Mouse (Mus musculus) adrenal gland, postnatal 4 days (tissue): ENCODE data around the gene Adra1b. TPM values are rescaled to one million over a fixed set of nuclear protein-coding genes. Genes with fewer than 3 reads are reported as not detected.

Source experiments
- DNase-seq, 2 experiments: peaks; one replicate each; pipeline ENCODE4 v3.0.0; 2021 to 2022; ENCODE audit warnings: low spot score in 2 of 2, mixed read lengths in 2 of 2
- total RNA-seq, 2 experiments: library from RNA; stranded (reverse); gene quantifications; 2 replicates each; pipeline ENCODE4 v1.2.3; 2021

Adra1b gene
- total RNA-seq, 2 experiments from 2014 or later = 1.7 to 5.3 TPM

DNA sequence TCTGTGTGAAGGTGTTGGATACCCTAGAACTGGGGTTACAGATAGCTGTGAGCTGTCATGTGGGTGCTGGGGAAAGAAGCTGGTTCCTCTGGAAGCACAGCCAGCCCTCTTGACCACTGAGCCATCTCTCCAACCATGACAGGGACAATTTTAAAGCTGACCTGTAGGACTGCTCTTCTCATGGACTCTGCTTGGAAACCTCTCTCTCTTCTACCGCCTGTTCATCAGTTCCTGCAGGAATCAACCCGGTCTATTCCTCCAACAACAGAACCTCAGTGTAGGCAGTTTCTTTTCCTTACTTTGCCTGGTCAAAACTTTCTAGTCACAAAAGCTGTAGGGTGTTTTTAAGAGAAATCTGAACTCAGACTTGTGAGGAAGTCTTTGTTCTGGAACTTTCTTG lies 1.3 kb downstream of the Adra1b start:
- no peak for DNase-seq

DNA sequence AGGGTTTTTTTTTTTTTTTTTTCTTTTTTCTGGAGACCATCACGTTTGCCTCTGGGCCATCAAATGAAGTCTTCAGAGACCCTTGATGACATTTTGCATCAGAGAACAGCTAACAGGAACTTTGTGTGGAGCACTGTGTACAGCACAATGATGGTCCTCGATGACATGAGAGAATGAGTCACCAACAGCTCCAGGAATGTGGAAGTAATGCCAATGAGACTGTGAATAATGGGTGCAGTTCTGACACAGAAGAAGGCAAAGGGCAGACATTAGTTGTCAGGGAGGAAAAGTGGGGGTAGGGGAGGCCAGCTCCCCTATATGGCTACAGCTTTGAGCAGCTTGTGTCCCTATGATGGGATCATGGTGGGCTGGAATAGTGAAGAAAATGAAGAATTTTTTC lies 5.7 kb downstream of the Adra1b start:
- DNase-seq = no peak

GRCm38 (mm10) chr11:43892546-43892945 lies 8.5 kb downstream of the Adra1b start:
- DNase-seq = no peak

DNA sequence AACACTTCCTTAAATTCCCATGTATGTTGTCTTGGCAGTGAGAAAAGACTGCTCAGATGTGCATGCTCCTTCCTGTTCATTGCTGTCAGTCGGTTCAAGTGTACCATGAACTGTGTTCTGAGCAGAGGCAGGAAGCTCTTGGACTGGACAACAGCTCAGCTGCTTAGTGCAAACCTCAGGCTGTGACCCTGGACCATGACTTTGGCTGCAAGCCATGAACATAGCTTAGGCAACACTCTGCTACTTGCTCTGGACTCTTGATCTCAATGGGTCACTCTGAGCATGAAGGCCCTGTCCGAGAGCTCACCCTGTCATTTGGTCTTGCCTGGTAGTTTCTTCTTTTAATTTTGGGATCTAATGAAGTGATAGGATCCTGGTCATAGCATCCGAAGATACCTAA lies 9.6 kb downstream of the Adra1b start:
- no peak for DNase-seq

- DNase-seq = no peak
Measured at GRCm38 (mm10) chr11:43889208-43889915, 11.6 kb downstream of the Adra1b start.

- DNase-seq = no peak
Measured at GRCm38 (mm10) chr11:43888736-43889135, 12.3 kb downstream of the Adra1b start.

- no peak for DNase-seq
Measured at GRCm38 (mm10) chr11:43887597-43887996, 13.4 kb downstream of the Adra1b start.

- no peak for DNase-seq
Measured at GRCm38 (mm10) chr11:43884521-43884920, 16.5 kb downstream of the Adra1b start.

GRCm38 (mm10) chr11:43883641-43884181 lies 17.3 kb downstream of the Adra1b start:
- DNase-seq = no peak

GRCm38 (mm10) chr11:43877211-43877610 lies 23.8 kb downstream of the Adra1b start:
- DNase-seq = no peak

- DNase-seq = no peak
Measured at GRCm38 (mm10) chr11:43867721-43868281, 33.2 kb downstream of the Adra1b start.

DNA sequence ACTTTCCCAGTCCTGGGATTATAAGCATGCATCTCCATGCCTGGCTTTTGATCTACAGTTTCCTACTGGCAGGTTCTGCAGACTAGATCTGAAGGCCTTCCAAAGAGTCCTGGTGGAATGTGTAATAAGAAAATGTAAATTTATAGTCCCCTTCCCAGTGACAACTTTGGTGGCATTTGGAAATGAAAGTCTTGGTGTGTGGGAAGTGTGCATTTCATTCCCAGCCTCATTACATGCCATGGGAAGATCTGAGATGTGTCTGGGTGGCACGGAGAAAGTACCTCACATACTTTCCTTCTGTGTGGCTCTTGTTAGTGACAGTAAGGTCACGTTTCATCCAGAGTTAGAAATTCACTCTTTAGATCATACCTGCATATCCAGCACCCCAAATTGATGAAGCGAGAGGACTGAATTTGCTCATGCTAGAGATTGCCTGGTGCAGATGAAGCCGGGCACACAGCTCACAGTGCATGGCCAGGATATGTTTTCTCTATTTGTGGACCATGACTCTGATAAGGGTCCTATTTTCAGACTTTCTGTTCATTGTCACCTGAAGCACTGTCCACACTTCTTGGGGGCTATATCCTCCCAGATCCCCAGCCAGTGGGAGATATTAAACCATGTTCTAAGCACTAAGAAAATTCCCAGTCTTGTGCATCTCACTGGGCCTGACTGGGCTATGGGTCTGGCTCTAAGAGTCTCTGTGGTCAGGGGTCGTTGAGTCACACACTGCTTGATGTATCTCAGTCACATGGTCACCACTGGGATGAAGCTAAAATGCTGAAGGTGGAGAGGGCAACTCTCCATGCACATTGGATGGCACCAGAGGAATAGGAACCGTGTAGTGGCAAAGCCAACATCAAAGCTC lies 35.5 kb downstream of the Adra1b start:
- no peak for DNase-seq

GRCm38 (mm10) chr11:43853046-43853445 lies 48.0 kb downstream of the Adra1b start:
- DNase-seq = no peak

- no peak for DNase-seq
Measured at GRCm38 (mm10) chr11:43848056-43848455, 53.0 kb downstream of the Adra1b start.

DNA sequence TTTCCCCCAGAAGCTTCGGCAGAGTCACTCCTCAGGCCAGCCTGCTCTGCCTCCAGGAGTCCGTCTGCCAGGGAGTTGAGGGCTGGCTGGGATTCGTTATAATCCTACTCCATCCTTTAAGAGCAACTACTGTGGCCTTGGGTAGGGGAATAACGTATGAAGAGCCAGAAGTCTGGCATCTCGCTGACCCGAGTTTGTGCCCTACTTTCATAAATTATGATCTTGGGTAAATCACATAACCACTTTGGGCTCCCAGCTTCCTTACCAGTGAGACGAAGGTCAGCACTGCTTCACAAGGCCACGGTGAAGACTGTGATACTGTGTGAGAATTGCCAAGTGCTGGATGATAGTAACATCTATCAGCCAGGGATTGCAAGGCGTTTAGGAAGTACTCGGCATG lies 59.4 kb downstream of the Adra1b start:
- DNase-seq = no peak

GRCm38 (mm10) chr11:43840491-43840890 lies 60.5 kb downstream of the Adra1b start:
- no peak for DNase-seq

GRCm38 (mm10) chr11:43835880-43836740 lies 64.9 kb downstream of the Adra1b start:
- peak; percentile 60 to 67 for DNase-seq

- DNase-seq = no peak
Measured at GRCm38 (mm10) chr11:43835456-43835855, 65.6 kb downstream of the Adra1b start.

GRCm38 (mm10) chr11:43834531-43834930 lies 66.5 kb downstream of the Adra1b start:
- no peak for DNase-seq

DNA sequence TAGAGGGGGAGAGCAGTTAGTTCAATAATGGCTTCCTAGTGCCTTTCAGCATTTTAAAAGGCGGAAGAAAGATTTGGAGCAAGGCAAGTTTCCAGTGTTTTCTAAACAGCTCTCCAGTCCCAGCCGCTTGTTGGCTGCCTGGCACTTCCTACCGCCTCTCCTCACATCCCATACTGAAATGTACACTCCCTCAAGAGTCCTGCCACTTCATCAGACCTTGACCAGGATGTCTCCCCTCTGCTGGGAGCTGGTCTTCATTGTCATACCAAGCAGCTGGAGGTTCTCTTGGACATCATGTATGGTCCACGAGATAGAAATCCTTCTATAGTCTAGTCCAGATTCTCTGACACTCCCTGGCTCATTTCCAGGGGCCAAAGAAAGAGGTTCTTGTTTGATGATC lies 69.5 kb downstream of the Adra1b start:
- DNase-seq = no peak

DNA sequence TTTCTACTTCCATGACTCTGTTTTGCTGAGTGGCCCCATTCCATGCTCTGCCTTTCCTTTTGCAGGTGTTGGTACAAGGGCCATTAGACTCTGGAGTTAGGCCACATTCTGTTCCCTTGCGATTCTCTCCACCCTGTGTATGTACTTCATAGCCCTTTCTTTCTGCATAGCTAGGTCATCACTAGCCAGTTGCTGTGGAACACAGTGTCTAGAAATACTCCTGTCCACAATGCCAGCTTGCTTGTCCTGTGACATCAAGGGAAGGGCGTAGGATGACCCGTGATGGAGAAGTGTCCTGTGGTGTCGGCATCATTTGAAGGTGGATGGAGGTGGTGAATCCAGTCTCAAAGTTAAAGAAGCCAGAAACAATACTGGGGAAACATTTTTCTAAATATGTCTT lies 74.2 kb downstream of the Adra1b start:
- DNase-seq = no peak
